Mouse (Mus musculus) thymus, adult 2 months (tissue): ENCODE results near the gene Bmpr2.

ENCODE experiments used
- CTCF ChIP-seq: fragments of 200-500 bp; IDR thresholded peaks from 2 replicates; pipeline ENCODE4 v1.5.1; 2012; ENCODE audit warnings: mild to moderate bottlenecking, control low read depth, low read length, moderate library complexity, borderline replicate concordance; ENCODE audit not compliant: control insufficient read depth, poor library complexity, insufficient read depth; ENCODE audit errors: extremely low read depth
- POLR2A ChIP-seq: fragments of 200-500 bp; IDR thresholded peaks from 2 replicates; pipeline ENCODE4 v1.6.1; 2012; ENCODE audit warnings: mild to moderate bottlenecking, low read length, control low read depth, moderate library complexity; ENCODE audit not compliant: control insufficient read depth, poor library complexity, insufficient read depth; ENCODE audit errors: extremely low read depth

GRCm38 (mm10) chr1:59874023-59874422, 110.8 kb downstream of the Bmpr2 start:
- no peak for TF ChIP-seq CTCF
- no peak for TF ChIP-seq POLR2A
